Mouse (Mus musculus): ENCODE results near the gene Sh2d6. TPM values are rescaled to one million over a fixed set of nuclear protein-coding genes. Genes with fewer than 3 reads are reported as not detected.

The Sh2d6 gene
- total RNA-seq (2023): not detected

DNA sequence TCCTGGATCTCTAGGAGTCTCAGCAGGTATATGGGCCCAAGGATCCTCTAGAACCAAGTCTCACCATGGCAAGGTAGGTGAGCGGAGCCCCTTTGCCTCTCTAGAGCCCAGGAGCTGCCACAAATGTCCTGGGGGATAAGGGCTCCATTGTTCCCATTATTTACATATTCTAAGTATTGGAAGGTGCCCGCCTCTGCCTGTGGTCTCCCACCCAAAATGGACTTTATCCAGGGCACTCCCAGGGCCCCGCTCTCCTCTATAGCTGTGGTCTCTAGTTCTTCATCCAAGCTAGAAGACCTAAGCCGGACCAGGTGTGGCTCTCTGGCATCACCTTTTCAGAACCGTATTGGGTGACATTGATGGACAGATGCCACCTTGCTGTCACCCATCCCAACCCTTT lies at the start of gene Sh2d6:
TSS of gene Sh2d6 (minus strand) at position 101 of the 400 bp plus-strand sequence.

DNA sequence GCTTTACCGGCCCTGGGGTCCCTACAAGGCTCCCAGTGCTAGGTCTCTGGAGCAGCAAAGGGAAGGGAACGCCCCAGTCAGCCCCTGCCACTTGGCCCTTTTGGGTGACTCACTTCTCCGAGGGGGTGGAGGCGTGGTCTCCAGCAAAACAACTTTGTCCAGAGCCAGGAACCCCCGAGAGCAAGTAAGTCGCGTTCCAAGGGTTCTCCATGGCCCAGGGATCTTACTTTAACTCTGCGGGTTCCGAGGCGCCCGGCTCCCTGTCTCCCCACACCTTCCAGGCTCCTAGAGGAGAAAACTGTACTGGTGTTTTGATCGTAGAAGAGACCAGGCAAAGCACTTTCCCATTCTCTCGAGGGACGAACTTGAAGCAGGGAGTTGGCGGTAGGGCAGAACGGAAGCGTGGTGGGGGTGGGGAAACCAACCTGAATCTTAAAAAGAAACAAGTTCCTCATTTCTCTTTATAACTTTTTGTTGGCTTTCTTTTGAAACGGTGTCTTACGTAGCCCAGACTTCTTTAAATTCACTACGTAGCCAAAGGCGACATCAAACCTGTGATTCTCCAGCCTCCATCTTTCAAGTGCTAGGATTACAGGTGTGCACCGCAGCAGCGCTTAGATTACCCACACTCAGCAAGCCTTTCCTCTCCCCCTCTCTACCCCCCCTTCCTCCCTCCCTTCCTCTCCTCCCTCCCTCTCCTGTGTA lies 22.9 kb upstream of the Sh2d6 start, which contains the start of gene Capg:
TSS of gene Capg (plus strand) at position 109 of the 705 bp plus-strand sequence.

Other genes with a start within 250 kb of the Sh2d6 start
- 1 to 10 TPM; 1.3 to 2.5 TPM for gene Sftpb, start 217.1 kb downstream of the Sh2d6 start, total RNA-seq (2023)
- 10 to 100 TPM; 41.5 to 49.5 TPM for gene Usp39, start 176.5 kb downstream of the Sh2d6 start, total RNA-seq (2023)
- 10 to 100 TPM; 51.1 to 55.5 TPM for gene 0610030E20Rik, start 174.4 kb downstream of the Sh2d6 start, total RNA-seq (2023)
- 1 to 10 TPM; 1.7 to 2.0 TPM for gene Tmem150a, start 166.3 kb downstream of the Sh2d6 start, total RNA-seq (2023)
- 10 to 100 TPM; 57.2 to 63.8 TPM for gene Rnf181, start 154.8 kb downstream of the Sh2d6 start, total RNA-seq (2023)
- 10 to 100 TPM; 33.8 to 48.2 TPM for gene Vamp5, start 141.2 kb downstream of the Sh2d6 start, total RNA-seq (2023)
- gene Vamp8, start 131.0 kb downstream of the Sh2d6 start, total RNA-seq (2023): 100 to 1,000 TPM; 204 to 207 TPM
- gene Ggcx, start 107.4 kb downstream of the Sh2d6 start, total RNA-seq (2023): 1 to 10 TPM; 5.2 to 9.4 TPM
- 10 to 100 TPM; 95.0 to 97.2 TPM for gene Mat2a, start 82.1 kb downstream of the Sh2d6 start, total RNA-seq (2023)
- 100 to 1,000 TPM; 319 to 351 TPM for gene Capg, start 22.7 kb upstream of the Sh2d6 start, total RNA-seq (2023)
- gene Elmod3, start 76.7 kb upstream of the Sh2d6 start, total RNA-seq (2023): 1 to 10 TPM; 5.4 to 6.1 TPM
- gene Retsat, start 76.8 kb upstream of the Sh2d6 start, total RNA-seq (2023): 10 to 100 TPM; 16.2 to 18.3 TPM
- 10 to 100 TPM; 93.4 to 96.6 TPM for gene Tgoln1, start 95.3 kb upstream of the Sh2d6 start, total RNA-seq (2023)

Measured in neutrophil, adult 59 days (primary cell).